Mouse (Mus musculus): ENCODE data around the gene Trio.

DNA sequence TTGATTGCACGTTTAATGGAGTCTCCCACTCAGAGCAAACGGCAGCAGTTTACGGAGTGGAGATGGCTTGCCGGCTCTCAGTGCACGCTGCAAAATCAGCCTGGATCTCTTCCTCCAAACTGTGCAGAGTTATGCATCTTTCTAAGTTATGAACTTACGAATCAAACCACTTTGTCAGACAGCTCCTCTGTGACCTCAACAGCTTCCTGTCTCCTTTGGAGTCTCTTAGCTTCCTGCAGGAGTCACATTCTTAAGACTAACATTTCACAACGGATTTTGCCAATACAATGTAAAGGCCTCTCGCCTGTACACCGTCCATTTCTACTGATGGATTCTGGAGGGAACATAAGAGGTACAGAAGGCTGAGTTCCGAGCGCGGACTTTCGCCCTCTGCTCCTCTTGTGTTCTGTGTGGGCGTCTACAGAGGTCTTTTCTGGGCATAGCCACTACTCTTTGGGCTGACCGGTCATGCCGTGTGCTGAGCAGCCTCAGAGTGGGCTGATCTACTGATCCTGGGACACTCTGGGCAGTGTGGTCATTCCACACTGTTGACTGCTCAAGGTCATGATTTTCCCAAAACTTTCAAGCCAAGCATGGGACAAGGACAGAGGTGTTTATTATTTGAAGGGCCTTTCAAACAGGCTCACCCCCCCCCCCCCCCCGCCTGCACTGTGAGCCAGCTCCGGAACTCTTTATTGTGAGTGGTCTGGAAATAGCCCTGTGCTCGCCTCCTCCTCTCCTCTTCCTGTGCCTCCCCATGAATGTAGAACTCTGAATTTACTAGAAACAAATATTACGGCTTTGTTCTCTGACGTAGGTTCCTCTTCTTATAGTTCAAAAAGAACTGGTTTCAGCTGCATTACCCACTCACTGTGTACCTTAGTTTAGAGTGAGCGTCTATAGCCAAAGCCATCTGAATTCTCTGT is 229.4 kb downstream of the Trio start:
- TF ChIP-seq CTCF (IDR thresholded peaks at IDR 0.05; ENCODE audit: low read depth) (no peak), EP300 (optimal IDR thresholded peaks at IDR 0.05) (no peak)

All from stomach, postnatal 0 days (tissue).